9 mouse cellular contexts compared by ENCODE assay signal in the genomic region with DNA sequence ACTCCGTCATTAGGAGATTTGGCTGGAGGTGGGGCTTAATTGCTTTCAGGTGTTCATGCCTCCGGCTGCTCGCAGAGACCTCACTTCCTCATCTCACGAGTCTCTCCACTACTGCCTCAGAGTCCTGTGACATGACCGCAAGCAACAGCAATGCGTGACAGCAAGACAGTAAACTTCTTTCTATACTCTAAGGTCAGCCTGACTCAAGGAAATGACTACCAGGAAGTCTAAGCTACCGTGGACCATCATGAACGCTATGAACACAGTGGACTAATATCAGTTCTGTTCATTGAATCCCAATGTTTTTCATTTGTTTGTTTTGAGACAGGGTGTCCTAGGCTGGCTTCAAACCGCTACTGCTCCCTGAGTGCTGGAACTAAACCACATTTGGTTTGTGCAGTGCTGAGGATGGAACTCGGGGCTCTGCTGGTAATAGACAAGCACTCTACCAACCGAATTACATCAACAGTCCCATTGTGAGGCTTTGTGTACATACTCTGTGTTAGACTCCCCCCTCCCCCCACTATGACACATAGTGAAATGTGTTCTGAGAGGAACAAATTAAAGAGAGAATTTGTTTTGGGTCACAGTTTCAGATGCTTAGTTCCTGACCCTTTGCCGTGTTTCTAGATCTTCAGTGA. TPM values are rescaled to one million over a fixed set of nuclear protein-coding genes. Genes with fewer than 3 reads are reported as not detected.
A peak's percentile ranks its signal among the peaks of the same experiment; 100 is the strongest.
DNase-seq lines count a peak whose midpoint lies in the region; ATAC-seq and TF ChIP-seq lines count a peak whose summit lies in the region.
"Had no signal": no experiment of that assay in that cellular context is flagged by ENCODE, and none has a peak within 500 bp of the region (broad histone marks: within the 10 kb centered on the region; RNA-seq: fewer than 3 reads in every experiment).

No protein-coding gene starts in this region.

- no peak overlapping the region for H3K4me2 ChIP-seq in limb, embryonic 11.5 days (ENCODE audit: low read depth, severe bottlenecking)

- 46% methylated on average over 12 of the region's 12 CpGs for WGBS in limb, embryonic 11.5 days
- WGBS in kidney, adult 2 months = 64% methylated on average over 12 of the region's 12 CpGs

- peak; percentile 82 for DNase-seq in CD4-positive, CD25-positive, alpha-beta regulatory T cell, adult 2 months (ENCODE audit: low read depth, low spot score)
- DNase-seq in MEL (ENCODE audit: low read depth, low spot score) = peak; percentile 98
- DNase-seq in limb, embryonic 11.5 days (ENCODE audit: low spot score) = peak; percentile 34
- peak; percentile 63 for DNase-seq in spleen, adult 12 weeks (ENCODE audit: low spot score)
- no peak for DNase-seq in adrenal gland, adult 8-10 months
- DNase-seq in kidney, adult 2 months = no peak
- DNase-seq in urinary bladder, adult 2 months (ENCODE audit: low spot score) = no peak
- DNase-seq: cerebellum, postnatal 36 days had no signal

- H3K27me3 ChIP-seq in MEL (ENCODE audit: control insufficient read depth in 1 of 2, insufficient read depth in 2 of 2, low read length in 2 of 2) = no peaks in the 10 kb centered on the region
- peaks cover 9% of the 10 kb centered on the region; the same call in 1 of the 2 replicates for H3K27me3 ChIP-seq in limb, embryonic 11.5 days (ENCODE audit: control insufficient read depth, insufficient read depth, low read length)
- no peaks in the 10 kb centered on the region for H3K27me3 ChIP-seq in kidney, adult 2 months (replicated peaks; ENCODE audit: control insufficient read depth, insufficient read depth, low read length)

- H3K36me3 ChIP-seq in MEL (ENCODE audit: control insufficient read depth in 1 of 2, insufficient read depth in 2 of 2, low read length in 2 of 2) = peaks cover 0 to 48% of the 10 kb centered on the region in 2 experiments; a peak in 2 of 4 replicates
- no peaks in the 10 kb centered on the region for H3K36me3 ChIP-seq in limb, embryonic 11.5 days (ENCODE audit: control insufficient read depth, insufficient read depth, low read length)
- no peaks in the 10 kb centered on the region for H3K36me3 ChIP-seq in kidney, adult 2 months (ENCODE audit: control insufficient read depth, insufficient read depth, low read length)

- no peaks in the 10 kb centered on the region for H3K9me3 ChIP-seq in MEL (replicated peaks; ENCODE audit: insufficient read depth, low read length)
- H3K9me3 ChIP-seq in limb, embryonic 11.5 days (ENCODE audit: control insufficient read depth, low read length) = no peaks in the 10 kb centered on the region

- no peak for TF ChIP-seq EP300 in MEL (IDR thresholded peaks at IDR 0.05; ENCODE audit: low read depth in 1 of 2, low read length in 2 of 2)

- ATAC-seq in limb, embryonic 11.5 days (ENCODE audit: insufficient number of reproducible peaks, low FRiP score, low TSS enrichment, low read depth) = no peak

- no peak for TF ChIP-seq POLR2A in MEL (IDR thresholded peaks at IDR 0.05; ENCODE audit: control insufficient read depth in 1 of 2, insufficient read depth in 1 of 2, low read depth in 1 of 2, low read length in 2 of 2, poor library complexity in 1 of 2)
- TF ChIP-seq POLR2A in kidney, adult 2 months (IDR thresholded peaks at IDR 0.05; ENCODE audit: low read depth, low read length) = no peak

- H3K4me3 ChIP-seq in MEL (ENCODE audit: control insufficient read depth in 1 of 2, insufficient read depth in 1 of 2, low read depth in 2 of 2, low read length in 2 of 2) = peak overlapping the region; percentile 22 to 25
- no peak overlapping the region for H3K4me3 ChIP-seq in limb, embryonic 11.5 days (ENCODE audit: low read depth, low read length)
- H3K4me3 ChIP-seq in kidney, adult 2 months (ENCODE audit: insufficient read depth, low read depth, low read length) = no peak overlapping the region

- no peak for TF ChIP-seq RAD21 in MEL (IDR thresholded peaks at IDR 0.05; ENCODE audit: low read depth, low read length)

- H3K9ac ChIP-seq in MEL (ENCODE audit: control insufficient read depth, low read depth, low read length, poor library complexity, severe bottlenecking) = peak overlapping the region; percentile 24
- no peak overlapping the region for H3K9ac ChIP-seq in limb, embryonic 11.5 days (ENCODE audit: low read length)

- H3K4me1 ChIP-seq in MEL (ENCODE audit: control insufficient read depth in 1 of 2, insufficient read depth in 2 of 2, low read length in 2 of 2) = peaks cover 41 to 59% of the 10 kb centered on the region in 2 experiments
- 0 out of 2 replicates have a peak, but pooled peaks cover 10% of the 10 kb centered on the region for H3K4me1 ChIP-seq in limb, embryonic 11.5 days (ENCODE audit: control insufficient read depth, insufficient read depth, low read length)
- no peaks in the 10 kb centered on the region; the same call in 1 of the 2 replicates for H3K4me1 ChIP-seq in kidney, adult 2 months (ENCODE audit: control insufficient read depth, insufficient read depth, low read length)

- H3K79me2 ChIP-seq in MEL (ENCODE audit: control insufficient read depth, insufficient read depth, low read length, poor library complexity) = no peaks in the 10 kb centered on the region

- TF ChIP-seq CTCF in MEL (IDR thresholded peaks at IDR 0.05 in 2 of 3, conservative IDR thresholded peaks at IDR 0.05 in 1 of 3; ENCODE audit: control insufficient read depth in 1 of 3, insufficient read depth in 1 of 3, low read depth in 2 of 3, low read length in 3 of 3, poor library complexity in 1 of 3, severe bottlenecking in 1 of 3) = no peak
- no peak for TF ChIP-seq CTCF in kidney, adult 2 months (conservative IDR thresholded peaks at IDR 0.05; ENCODE audit: insufficient read depth, insufficient read length, low read depth, low read length)

- peak overlapping the region; percentile 57 for H3K27ac ChIP-seq in MEL (ENCODE audit: control insufficient read depth, low read depth, low read length)
- no peak overlapping the region for H3K27ac ChIP-seq in limb, embryonic 11.5 days (replicated peaks; ENCODE audit: low read depth, low read length)
- H3K27ac ChIP-seq in kidney, adult 2 months (ENCODE audit: insufficient read depth, low read depth, low read length) = no peak overlapping the region

TF ChIP-seq in MEL, 35 proteins besides CTCF, POLR2A, EP300 and RAD21:
- TF ChIP-seq ETS1 (IDR thresholded peaks at IDR 0.05; ENCODE audit: low read depth, low read length) (no peak), CHD1 (IDR thresholded peaks at IDR 0.05; ENCODE audit: low read depth, low read length) (no peak), USF2 (IDR thresholded peaks at IDR 0.05; ENCODE audit: borderline replicate concordance in 1 of 2, insufficient read depth in 1 of 2, low read depth in 1 of 2, low read length in 2 of 2) (no peak), ZMIZ1 (IDR thresholded peaks at IDR 0.05; ENCODE audit: low read depth, low read length) (no peak), GABPA (IDR thresholded peaks at IDR 0.05; ENCODE audit: low read depth, low read length) (no peak), TBP (IDR thresholded peaks at IDR 0.05; ENCODE audit: low read depth, low read length) (no peak), ZKSCAN1 (IDR thresholded peaks at IDR 0.05; ENCODE audit: low read depth, low read length) (no peak), ZNF384 (IDR thresholded peaks at IDR 0.05; ENCODE audit: low read depth, low read length) (no peak), MAFK (IDR thresholded peaks at IDR 0.05; ENCODE audit: borderline replicate concordance, low read depth, low read length) (no peak), MYB (IDR thresholded peaks at IDR 0.05; ENCODE audit: low read depth, low read length) (no peak), HCFC1 (IDR thresholded peaks at IDR 0.05; ENCODE audit: low read depth, low read length) (no peak), UBTF (IDR thresholded peaks at IDR 0.05; ENCODE audit: borderline replicate concordance, insufficient read depth, low read depth, low read length) (no peak)

RNA-seq across cellular contexts. Expression of gene Ccr1, which starts 40.3 kb away (rescaled TPM):
- total RNA-seq in MEL (2012; rRNA removed) = not detected in 2 replicates
- polyA plus RNA-seq in MEL (2012; ENCODE audit: insufficient read depth in 1 of 2, insufficient read length in 2 of 2, low read depth in 1 of 2, low replicate concordance in 2 of 2, missing spikeins in 1 of 2) = under 1 TPM in 1 of 2 experiments, not detected in 1; 0.07 TPM
- polyA plus RNA-seq in limb, embryonic 11.5 days (2014; fragmentation: Nextera tagmentation; extraction: Ambion mirVana) = 0.51 and 0.96 TPM in 2 replicates
- 1 to 10 TPM; 1.2 to 3.0 (median 3.0) TPM for total RNA-seq in adrenal gland, adult 8-10 months (2022)
- polyA plus RNA-seq in kidney, adult 2 months (2012; rRNA removed) = 0.72 and 0.81 TPM in 2 replicates
- polyA plus RNA-seq in urinary bladder, adult 2 months (2012; rRNA removed) = 3.0 and 3.8 TPM in 2 replicates

RNA-seq across cellular contexts. Expression of gene Ccr1l1, which starts 50.0 kb away (rescaled TPM):
- not detected in 2 replicates for total RNA-seq in MEL (2012; rRNA removed)
- not detected for polyA plus RNA-seq in MEL (2012; ENCODE audit: insufficient read depth in 1 of 2, insufficient read length in 2 of 2, low read depth in 1 of 2, low replicate concordance in 2 of 2, missing spikeins in 1 of 2)
- polyA plus RNA-seq in limb, embryonic 11.5 days (2014; fragmentation: Nextera tagmentation; extraction: Ambion mirVana) = not detected in 2 replicates
- not detected for total RNA-seq in adrenal gland, adult 8-10 months (2022)
- polyA plus RNA-seq in kidney, adult 2 months (2012; rRNA removed) = 0.06 TPM in 1 of 2 replicates, not detected in the other
- polyA plus RNA-seq in urinary bladder, adult 2 months (2012; rRNA removed) = 0.17 and 0.37 TPM in 2 replicates
- total RNA-seq: layer of hippocampus, postnatal 25 days had no signal

Comparison
In these comparisons a context has a peak if more than half of its experiments do, and no peak if none do; other contexts are left out.
1. DNase-seq: peak in CD4-positive, CD25-positive, alpha-beta regulatory T cell, adult 2 months (single experiment), MEL (single experiment), limb, embryonic 11.5 days (single experiment) and spleen, adult 12 weeks (single experiment); none in adrenal gland, adult 8-10 months (single experiment), kidney, adult 2 months (single experiment) and urinary bladder, adult 2 months (single experiment).
2. H3K4me3 ChIP-seq: peak in MEL (2 of 2); none in limb, embryonic 11.5 days (single experiment) and kidney, adult 2 months (single experiment).